Mouse (Mus musculus) small intestine, adult 2 months (tissue): ENCODE results near the gene Apold1.

Source experiments
- CTCF ChIP-seq: fragments of 200-500 bp; IDR thresholded peaks from 2 replicates; pipeline ENCODE4 v1.5.1; 2012; ENCODE audit warnings: low read depth, mild to moderate bottlenecking, control low read depth, inconsistent platforms, low read length, moderate library complexity, mixed read lengths; ENCODE audit not compliant: insufficient replicate concordance, insufficient read length; ENCODE audit errors: extremely low read depth
- POLR2A ChIP-seq: fragments of 200-500 bp; IDR thresholded peaks from 2 replicates; pipeline ENCODE4 v1.6.1; 2012; ENCODE audit warnings: low read depth, mild to moderate bottlenecking, control low read depth, inconsistent platforms, low read length, moderate library complexity

DNA sequence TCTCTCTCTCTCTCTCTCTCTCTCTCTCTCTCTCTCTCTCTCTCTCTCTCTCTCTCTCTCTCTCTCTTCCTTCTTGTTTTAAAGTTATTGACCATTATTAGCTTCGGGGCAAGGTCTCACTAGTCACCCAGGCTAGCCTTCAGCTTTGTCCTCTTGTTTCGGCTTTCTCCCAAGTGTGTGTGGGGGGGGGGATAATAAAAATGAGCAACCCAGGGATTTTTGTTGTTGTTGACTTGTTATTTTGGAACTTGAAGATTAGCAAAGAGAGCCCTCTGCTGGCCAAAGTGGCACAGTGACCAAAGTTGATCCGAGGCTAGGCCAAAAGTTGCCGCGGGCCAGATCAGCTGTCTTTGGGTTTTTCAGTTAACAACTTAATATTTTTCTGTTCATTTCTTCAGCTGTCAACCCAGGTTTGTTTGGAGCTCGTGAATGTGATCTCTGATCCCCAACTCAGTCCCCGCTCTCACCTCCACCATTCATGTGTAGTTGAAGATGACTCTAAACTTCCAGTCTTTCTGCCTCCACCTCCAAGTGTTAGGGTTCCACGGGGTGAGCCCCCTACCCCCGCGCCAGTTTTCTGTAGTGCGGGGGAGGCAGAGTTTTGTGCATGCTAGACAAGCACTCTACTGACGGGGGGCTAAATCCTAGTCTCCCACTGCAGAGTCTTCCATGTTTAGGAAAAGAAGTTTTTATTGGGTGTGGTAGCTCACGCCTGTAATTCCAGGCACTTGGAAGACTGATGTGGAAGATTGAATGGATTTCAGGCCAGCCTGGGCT is 34.0 kb upstream of the Apold1 start:
- TF ChIP-seq CTCF (peak; percentile 78; the same call in 1 of the 2 replicates), POLR2A (no peak)
